Mouse (Mus musculus): ENCODE results near the gene Htt.

- no peak for TF ChIP-seq CTCF (IDR thresholded peaks at IDR 0.05; ENCODE audit: borderline replicate concordance, insufficient read depth, low read length)
- no peak for TF ChIP-seq POLR2A (IDR thresholded peaks at IDR 0.05; ENCODE audit: low read depth, low read length)
These were observed 32.4 kb upstream of the Htt start for GRCm38 (mm10) chr5:34729141-34729540.

Data from embryonic fibroblast, embryonic 13.5 days (primary cell).